Mouse (Mus musculus): ENCODE data around the gene Slc22a16.

- no peak for TF ChIP-seq CTCF (IDR thresholded peaks at IDR 0.05; ENCODE audit: control insufficient read depth, insufficient read depth, low read length)
- no peak for TF ChIP-seq POLR2A (IDR thresholded peaks at IDR 0.05; ENCODE audit: borderline replicate concordance, control insufficient read depth, low read depth, low read length)
These were observed 47.8 kb downstream of the Slc22a16 start for GRCm38 (mm10) chr10:40617973-40618372.

Data from bone marrow, adult 2 months (tissue).